Mouse (Mus musculus) gastrocnemius, postnatal 10 days (tissue): Measurements from ENCODE around the gene Gm49387. TPM values are rescaled to one million over a fixed set of nuclear protein-coding genes. Genes with fewer than 3 reads are reported as not detected.
"Not testable (repeated sequence)": the region's sequence is repeated elsewhere in the genome, so short reads cannot be mapped to it uniquely, and the experiment has no call there.

Experiments
- DNase-seq: peaks from one replicate; pipeline ENCODE4 v3.0.0; 2021; ENCODE audit warnings: mixed read lengths
- total RNA-seq, 2 experiments: library from RNA; stranded (reverse); gene quantifications; 2 replicates each; pipeline ENCODE4 v1.2.3; 2021

Gm49387 gene
- total RNA-seq, 2 experiments from 2014 or later = 0.56 TPM; not detected in 1

DNA sequence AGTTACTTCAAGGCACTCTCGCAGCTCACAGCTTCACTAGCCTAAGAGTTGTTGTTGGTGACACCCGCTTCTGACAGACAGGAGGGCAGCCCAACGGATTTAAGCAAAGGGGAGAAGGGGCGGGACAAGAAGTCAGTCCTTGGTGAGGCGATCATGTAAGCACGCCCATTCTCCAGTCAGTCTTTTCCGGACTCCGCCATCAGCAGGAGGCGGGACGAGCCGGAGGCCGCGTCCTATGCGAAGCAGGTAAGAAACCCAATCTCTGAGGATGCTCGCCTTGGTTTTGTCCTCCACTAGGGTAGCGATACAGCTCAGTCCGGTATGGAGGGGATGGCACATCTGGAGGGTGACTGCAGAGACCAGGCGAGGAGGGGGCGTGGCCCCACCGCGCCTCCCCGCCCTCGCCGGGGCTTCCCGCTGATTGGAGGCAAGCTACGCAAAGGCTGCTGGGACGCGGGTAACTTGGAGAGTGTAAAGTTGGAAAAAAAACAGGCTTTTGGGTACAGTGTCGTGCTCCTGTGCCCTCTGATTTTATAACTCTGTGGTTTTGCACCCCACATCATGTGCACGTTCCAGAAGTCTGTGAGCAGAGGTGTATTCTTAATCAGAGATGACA, 320 bp upstream of the Gm49387 start, which contains the start of the genes Btd and Hacl1:
Btd (plus strand) TSS at position 139 of the 616 bp plus-strand sequence.
Hacl1 (minus strand) TSS at position 397 of the 616 bp plus-strand sequence.
- DNase-seq = peak; percentile 76

DNA sequence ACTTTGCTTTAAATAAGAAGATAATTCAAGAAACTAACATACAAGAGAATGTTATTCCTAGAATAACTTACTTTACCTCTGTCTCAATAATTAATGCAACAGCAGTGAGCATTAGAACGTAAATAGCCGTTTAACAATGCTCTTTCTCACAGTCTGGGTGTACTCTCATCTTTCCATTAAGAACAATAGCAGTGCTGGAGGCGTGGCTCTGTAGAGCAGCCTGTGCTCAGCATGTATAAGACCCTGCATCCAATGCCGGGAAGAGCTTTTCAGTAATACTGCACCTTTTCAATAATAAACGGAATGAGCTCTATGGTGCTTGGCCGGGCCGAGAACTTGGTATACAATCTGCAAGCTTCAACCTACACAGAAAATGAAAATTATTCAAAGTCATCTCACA, 10.0 kb downstream of the Gm49387 start:
- DNase-seq = no peak

DNA sequence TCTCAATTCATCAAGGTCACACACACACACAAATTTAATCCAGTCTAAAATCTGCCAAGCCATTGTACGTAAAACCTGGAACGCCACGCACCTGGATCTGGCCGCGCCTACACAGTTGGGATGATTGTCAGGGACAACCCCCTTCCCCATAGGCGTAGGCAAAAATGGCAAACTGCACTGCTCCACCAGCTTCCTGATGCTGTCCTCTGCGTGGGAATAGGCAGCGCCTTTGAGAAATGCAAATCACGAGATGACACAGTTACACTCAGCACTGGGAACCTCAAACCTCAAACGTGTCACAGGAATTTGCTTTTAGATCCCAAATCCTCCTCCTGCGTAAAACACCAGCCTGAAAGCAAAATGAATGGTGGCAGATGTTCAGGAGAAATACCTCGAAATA, 17.9 kb downstream of the Gm49387 start:
- no peak for DNase-seq

DNA sequence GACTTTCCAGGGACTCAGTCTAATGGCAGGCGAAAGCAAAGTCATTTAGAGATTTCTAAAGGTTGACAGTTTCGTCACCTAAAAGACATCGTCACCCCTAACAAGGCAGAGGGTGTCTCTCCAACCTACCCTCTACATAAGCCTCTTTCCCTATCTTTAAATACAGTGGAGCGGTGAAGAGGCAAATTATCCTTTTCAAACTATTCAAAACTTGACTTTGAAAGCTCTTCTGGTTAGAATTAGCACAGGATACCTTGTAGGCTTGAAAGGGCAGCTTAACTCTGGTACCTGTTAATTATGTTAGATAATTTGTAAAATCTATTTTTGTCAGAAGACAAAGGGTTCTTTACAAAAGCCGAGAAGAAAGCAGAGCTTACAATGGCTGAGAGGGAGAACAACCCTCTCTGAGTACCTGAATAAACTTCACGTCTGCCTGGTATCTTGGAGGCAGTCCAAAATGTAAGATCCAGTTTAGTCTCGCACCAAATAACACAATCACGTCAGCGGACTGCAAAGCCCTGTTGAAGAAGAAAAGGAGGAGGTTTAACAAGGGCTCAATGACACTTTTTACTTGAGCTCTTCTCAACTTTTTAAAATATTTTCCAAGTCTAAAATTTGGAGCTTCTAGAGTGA, 20.0 kb downstream of the Gm49387 start:
- no peak for DNase-seq

DNA sequence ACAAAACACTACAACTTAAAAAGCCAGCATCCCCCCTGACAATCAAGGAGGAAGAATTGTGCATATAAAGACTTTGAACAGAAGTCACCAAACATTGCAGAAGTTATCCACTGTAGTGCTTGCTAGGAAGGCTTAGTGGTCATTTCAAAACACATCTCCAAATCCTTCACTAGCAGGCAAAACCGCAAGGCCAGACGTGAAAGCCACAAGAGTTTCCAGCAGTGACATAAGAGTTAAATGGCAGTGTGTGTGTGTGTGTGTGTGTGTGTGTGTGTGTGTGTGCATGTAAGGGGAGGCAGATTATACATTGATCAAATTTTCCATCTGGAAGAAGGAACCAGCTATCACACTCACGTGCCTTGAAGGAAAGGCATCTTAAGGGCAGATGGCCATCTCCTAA, 22.7 kb downstream of the Gm49387 start:
- DNase-seq = no peak

DNA sequence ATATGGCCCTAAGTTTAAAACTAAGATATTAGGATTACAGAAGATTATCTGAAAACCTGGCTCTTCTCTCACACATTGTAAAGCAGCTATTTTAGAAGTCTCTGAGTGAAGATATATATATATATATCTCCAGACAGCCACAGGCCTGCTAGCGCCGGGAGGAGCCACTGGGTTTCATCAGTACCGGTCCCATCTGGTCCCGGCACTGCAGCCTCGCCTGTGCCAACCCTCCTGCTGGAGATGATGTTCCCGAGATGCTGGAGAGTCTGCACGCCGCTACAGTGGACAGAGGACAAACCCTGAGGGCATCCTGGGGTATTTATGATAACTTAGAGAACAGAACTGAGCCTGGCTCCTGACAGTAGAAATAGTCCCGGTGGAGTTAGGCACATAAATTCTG, 23.5 kb downstream of the Gm49387 start:
- no peak for DNase-seq

DNA sequence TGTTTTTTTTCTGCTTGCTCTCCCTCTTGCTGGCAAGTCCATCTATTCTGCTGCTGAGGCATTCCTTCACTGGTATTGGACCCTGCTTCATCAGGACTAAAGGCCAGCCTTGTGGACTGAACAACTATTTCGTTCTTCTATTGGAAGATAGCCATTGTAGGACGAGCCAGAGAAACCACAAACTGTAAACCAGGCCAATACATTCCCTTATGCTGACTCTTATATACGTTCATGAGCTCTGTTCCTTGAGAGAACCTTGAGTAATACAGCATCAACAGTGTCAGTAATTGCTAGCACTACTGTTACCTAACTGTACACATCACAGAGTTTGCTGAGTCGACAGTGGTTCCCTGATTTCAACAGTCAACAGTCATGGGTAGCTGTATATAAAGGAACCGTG, 27.0 kb downstream of the Gm49387 start:
- DNase-seq = no peak

DNA sequence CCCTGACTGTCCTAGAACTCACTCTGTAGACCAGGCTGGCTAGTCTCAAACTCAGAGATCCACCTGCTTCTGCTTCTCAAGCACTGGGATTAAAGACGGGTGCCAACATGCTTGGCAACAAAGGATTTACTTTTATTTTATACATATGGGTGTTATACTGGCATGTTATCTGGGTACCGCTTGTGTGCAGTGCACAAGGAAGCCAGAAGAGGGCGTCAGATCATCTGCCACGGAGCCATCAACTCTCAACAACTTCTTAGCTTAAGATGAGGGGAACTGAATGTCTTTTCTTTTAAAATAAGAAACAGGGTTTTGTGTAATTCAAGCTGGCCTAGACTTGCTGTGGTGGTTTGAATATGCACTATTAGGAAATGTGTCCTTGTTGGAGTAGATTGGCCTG, 28.7 kb downstream of the Gm49387 start:
- DNase-seq = no peak

DNA sequence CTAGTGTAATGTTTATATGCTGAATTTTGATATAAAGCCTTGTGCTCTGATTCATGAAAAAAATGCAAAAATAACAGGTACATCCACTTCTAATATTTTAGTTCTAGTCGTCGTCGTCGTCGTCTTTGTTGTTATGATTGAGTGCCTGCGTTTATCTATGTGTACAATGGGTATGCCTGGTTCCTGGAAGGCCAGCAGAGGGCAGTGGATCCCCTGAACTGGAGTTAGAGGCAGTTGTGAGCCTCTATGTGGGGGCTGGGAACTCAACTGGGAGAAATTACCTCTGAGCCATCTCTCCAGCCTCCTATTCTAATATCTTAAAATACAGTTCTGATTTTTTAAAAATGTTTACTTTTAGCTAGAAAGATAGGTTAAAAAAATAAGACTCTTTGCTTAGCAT, 35.2 kb downstream of the Gm49387 start:
- no peak for DNase-seq

DNA sequence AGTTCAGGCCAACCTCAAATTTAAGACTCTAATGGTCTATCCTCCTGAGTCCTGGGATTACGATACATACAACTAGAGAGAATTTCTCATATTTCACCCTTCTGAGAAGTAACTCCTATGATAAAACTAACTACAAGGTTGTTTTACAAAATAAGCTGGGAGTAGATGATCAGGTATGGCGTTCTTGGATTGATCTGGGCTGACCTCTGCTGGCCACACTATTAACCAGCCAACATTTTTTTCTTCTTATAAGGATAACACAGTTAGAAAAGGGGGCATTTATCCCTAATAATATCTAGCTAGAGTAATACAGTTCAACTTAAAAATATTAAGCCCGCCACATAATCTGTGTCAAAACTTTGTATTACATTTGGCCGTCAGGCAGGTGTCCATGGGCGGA, 35.8 kb downstream of the Gm49387 start:
- no peak for DNase-seq

DNA sequence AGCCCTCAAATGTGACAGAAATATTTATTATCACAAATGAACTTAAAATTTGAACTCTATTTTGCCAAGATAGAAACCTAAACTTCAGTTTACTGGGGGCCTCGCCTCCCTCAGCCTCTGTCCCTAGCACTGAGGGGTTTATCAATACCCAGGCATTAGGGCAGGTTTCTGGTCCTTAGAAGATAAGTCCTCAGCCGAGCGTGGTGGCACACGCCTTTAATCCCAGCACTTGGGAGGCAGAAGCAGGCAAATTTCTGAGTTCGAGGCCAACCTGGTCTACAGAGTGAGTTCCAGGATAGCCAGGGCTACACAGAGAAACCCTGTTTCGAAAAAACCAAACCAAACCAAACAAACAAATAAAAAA, 38.1 kb downstream of the Gm49387 start:
- DNase-seq = not testable (repeated sequence)

DNA sequence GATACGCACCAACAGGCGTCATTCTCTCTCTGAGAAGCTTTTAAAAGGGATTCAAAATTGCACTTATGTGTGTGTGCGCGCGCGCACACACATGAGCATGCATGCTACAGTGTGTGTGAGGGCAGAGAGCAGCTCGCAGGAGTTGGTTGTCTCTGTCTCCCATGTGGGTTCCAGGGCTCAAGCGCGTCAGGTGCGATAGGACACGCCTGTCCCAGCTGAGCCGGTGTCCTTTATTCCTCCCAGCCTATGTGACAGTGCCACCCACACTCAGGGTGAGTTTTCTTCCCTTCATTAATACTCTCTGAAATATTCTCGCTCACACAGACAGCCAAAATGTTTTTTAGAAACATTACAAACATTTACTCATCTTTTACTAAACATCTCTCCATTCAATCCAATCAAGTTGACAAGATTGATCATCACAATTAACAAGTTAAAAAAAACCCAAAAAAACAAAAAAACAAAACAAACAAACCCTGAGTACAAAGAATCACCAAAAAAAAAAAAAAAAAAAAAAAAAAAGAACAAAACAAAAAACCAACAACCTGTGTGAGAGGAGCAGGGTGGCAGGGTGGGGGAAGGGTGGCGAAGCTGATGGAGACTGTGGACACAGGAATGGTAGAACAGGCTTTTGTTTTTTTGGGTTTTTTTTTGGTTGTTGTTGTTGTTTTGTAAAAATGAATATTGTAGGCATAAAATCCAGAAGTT, 38.6 kb downstream of the Gm49387 start:
- DNase-seq = no peak

DNA sequence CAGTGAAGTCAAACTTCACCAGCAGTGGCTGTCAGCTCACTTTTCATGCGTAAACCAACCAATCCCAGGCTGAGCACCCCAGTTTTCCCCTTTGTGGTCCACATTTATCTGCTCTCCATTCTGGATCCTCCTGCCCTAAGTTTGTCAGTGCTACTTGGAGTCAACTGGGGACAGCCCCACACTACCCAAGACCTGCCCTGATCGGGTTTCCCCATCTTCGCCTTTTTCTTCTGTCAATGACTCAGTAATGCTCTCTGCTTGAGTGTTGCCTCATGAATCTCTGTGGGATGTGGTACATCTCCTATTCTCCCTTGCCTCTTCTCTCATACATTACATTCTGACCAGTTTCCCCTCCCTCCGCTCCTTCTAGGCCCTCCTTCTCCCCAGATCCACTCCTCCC, 43.2 kb downstream of the Gm49387 start:
- no peak for DNase-seq

DNA sequence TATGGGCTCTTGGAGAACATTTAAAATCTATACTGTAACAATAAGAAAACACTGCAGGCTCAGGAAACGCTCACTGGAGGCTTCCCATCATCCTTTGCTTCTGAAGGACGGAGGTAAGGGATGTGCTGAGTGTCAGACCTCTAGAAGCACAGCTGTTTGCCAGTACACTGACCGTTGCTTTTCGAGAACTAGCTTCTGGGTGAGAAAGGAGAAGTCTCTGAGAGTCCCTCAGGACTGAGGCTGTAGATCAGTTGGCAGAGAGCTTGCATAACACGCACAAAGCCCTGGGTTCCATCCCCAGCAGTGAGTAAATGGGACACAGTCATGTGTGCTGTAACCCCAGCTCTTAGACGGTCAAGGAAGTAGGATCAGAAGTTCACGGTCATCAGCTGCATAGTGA, 44.3 kb downstream of the Gm49387 start:
- DNase-seq = no peak

DNA sequence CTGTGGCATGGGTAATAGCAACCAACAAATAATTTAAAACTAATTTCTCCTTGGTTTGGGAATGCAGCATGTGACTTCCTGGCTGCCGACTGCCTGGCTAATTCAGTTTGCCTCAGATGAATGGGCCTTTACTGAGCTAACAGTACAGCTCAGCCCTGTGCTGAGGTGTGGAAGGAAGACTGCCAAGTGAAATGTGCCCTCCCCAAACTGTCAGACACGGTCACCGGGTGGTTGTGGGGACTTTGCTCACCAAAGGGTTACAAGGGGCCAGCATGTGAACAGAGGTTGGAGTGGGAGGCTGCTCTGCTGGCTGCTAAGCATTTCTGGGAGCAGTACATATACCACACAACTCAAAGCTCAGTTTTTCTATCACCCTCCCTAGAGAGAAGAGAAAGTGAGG, 46.0 kb downstream of the Gm49387 start:
- DNase-seq = no peak

DNA sequence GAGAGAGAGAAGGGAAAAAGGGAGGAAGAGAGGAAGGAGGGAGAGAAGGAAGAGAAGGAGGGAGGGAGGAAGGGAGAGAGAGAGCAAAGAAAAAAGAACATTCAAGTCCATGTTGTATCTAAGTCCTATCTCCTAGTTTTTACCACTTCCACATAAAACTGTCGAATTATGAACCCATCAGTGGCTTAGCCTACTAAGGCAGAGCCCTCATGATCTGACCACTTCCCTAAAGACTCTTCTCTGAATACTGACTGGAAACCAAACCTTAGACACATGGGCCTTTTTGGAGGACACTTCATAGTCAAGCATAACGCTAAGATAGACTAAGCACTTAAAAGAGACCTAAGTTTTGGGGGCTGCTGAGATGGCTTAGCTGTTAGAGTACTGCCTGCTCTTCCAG, 47.6 kb downstream of the Gm49387 start:
- DNase-seq = no peak

DNA sequence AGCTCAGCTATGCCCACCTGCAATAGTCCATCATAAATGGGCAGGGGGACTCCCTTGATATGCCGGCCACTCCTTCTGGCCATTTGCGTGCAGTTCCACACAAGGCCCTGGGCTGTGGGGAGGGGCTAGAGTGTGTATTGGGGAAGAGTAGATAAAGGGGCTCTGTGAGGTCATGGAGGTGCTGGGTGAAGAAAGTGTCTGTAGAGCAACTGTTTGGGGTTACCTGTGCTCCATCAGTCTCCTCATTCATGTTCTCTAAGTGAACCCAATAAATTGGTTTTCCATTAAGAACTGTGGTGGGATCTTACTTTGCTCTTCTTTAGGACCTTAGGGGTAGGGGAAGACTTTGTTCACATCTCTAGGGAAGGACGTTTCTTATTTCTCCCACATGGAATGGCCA, 49.4 kb downstream of the Gm49387 start, which contains the start of gene Colq:
Colq (minus strand) TSS at position 101 of the 400 bp plus-strand sequence.
- no peak for DNase-seq

DNA sequence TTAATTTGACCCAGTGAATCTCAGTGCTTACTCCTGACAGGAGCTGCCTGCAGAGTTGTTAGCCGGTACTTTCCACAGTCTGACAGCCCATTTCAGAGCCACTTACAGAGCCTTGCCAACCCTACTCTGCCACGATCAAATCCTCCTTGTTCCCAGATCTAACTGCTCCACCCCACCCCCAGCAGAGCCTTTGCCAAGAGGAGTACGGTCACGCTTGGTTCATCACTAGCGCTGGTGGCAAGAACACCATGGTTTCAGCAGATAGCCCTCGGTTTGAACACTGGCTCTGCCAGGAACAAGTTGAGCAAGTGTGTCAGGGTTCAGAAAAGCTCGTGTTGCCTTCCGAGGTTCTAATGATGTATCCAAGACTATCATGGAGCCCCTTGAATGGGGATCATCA, 54.2 kb downstream of the Gm49387 start:
- no peak for DNase-seq

DNA sequence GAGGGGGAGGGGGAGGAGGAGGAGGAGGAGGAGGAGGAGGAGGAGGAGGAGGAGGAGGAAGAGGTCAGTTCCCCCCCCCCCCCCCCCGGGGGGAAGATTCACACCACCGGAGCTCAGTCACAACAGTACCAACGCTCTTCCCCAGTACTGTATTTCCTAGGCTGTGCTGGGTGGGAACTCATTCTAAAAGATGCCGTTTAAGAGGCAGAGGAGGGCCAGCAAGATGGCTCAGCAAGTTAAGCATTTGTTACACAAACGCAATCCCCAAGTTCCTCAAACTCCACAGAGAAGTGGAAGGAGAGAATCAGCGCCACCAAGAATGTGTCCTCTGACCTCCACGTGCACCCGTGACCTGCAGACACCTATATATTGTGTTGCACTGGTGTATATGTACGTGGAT, 57.6 kb downstream of the Gm49387 start:
- DNase-seq = no peak

DNA sequence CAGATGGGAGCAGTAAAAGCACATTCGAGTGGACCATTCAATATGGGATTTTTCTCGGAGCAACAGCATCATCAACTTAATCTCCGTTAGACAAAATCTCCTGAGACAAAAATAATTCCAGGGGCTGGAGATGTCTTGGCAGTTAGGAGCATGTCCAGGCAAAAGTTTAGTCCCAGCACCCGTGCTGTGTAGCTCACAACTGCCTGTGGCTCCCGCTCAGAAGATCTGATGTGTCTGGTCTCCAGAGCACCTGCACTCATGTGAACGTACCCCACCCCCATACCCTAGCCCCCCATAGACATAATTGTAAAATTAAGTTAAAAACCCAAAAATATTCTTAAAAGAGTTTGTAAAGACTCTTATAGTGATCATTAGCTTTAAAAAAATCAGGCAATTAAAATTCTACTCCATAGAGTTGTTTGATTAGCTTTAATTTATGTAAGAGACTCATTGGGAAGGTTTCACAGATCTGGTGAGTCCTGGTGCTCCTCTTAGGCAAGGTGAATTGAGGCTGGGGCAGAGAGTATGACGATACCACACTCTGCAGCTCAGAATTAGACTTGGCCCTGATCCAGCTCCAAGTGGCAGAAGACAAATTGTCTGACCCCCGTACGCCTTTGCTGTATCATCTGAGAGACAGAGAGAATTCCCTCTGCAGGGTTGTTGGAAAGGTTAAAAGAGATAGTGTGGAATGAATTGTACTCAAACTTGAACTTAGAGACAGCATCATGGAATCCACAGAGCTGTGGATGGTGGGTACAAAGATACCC, 62.5 kb downstream of the Gm49387 start:
- DNase-seq = no peak

DNA sequence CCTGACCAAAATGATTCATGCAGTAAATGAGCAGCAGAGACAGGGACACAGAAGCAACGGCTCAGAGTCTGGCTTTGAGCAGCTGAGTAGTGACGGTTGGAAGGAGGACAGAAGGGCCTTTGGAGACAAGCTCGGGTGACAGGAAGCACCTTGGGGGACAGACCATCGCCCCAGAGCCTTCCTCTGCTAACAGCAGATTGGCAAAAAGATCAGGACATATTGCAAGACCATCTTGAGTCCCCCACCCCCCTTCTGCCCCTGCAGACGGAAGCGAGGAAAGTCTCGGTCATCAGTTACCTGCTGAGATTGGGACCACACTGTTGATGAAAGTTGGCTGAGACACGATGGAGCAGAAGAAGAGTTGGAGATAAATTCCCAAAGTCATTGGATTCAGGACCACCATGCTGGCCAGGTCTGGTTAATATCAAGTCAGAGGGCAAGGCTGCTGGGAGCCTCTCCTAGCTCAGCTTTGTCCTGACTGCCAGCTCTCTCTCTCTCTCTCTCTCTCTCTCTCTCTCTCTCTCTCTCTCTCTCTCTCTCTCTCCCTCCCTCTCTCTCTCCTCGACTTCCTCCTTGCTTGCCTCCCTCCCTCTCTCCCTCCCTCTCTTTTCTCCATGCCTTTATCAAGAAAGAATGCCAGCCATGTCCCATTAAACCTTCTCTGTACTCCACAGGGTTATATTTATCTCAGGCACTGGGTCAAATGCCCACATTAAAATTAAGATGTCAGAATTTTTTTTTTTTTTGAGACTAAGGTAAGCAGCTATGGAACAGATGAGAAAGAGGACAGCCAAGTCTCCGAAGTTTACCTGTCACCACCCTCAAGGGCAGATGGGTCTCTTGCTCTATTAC, 63.6 kb downstream of the Gm49387 start:
- no peak for DNase-seq

DNA sequence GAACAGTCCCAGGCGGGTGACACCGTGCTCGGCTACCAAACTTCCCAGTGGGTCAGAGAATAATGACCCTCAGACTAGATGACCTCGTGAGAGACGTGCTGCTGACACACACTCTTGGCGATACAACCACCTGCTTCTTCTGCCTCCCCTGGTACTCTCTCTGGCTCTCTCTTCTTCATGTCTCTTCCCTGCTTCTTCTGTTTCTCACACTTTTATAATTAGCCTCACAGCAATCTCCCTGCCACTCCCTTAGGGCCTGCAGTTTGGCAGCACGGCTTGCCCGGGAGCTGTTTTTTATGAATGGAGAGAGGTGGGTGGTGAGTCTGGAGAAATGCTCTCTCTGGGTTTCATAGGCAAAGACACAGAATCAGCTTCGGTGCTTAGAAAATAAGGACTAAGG, 64.8 kb downstream of the Gm49387 start:
- no peak for DNase-seq
